Mouse (Mus musculus) ovary, adult 10 weeks (tissue): ENCODE results near the gene Fam114a2. TPM values are rescaled to one million over a fixed set of nuclear protein-coding genes. Genes with fewer than 3 reads are reported as not detected.

Experiments used
- polyA plus RNA-seq: library from polyadenylated mRNA; stranded (reverse); fragments of 350-450 nt; fragmentation: Illumina TruSeq; extraction: RNeasy Lipid Tissue Mini Kit (QIAGEN cat#74804); gene quantifications from one replicate; pipeline ENCODE4 v1.2.3, GENCODE M21; 2014

The Fam114a2 gene
- 60.9 TPM for polyA plus RNA-seq

DNA sequence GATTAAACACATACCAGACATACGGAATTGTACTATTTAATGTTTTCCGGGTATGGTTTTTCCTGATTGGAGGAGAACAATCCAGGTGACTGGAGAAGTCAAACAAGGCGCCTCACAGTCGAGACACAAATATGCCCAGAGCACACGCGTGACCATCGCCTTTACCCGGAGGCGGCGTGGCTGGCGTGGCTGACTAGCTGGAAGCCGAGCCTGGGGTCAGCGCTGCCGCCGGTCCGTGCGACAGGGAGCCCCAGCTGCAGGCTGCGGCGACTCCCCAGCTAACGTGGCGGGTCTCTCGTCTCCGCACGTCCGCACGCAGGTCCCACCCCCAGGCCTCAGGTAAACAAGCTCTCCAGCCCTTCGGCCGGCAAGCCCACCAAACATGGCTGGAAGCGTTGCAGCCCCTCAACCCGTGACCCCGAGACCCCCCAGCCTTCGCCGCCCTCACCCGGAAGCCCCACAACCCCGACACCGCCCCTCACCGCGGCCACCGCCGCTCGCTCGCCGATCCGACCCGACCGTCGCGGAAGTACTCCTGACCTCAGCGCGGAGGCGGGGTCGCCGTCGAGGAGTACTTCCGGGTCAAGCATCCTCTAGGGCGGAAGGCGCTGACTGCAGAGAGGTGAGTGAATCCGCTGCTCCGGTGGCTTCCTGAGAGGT, at the start of gene Fam114a2, which contains the start of gene Mfap3:
TSS of gene Fam114a2 (minus strand) at position 527 of the 660 bp plus-strand sequence.
TSS of gene Mfap3 (plus strand) at position 574 of the 660 bp plus-strand sequence.

Other genes with a start within 250 kb of the Fam114a2 start
- 59.0 TPM for gene Mfap3, start within 50 bp of the Fam114a2 start, polyA plus RNA-seq
- 2.2 TPM for gene Galnt10, start 126.8 kb upstream of the Fam114a2 start, polyA plus RNA-seq